Mouse (Mus musculus) stomach, postnatal 0 days (tissue): ENCODE measurements around the gene Pdss2. TPM values are rescaled to one million over a fixed set of nuclear protein-coding genes. Genes with fewer than 3 reads are reported as not detected.

Experiments
- ATAC-seq: fragments of 200-750 bp; cut with Nextera tagmentation; 2 replicates; pipeline ENCODE4 v1.8.0; 2017; ENCODE audit not compliant: low FRiP score, low TSS enrichment
- DNase-seq: peaks from one replicate; pipeline ENCODE4 v3.0.0-alpha.2; 2016; ENCODE audit warnings: low spot score
- H3K27ac ChIP-seq: fragments of 300-500 bp; sonication (generic); replicated peaks from 2 replicates; pipeline ENCODE4 v1.5.1; 2014; ENCODE audit warnings: mild to moderate bottlenecking, control low read depth
- H3K27me3 ChIP-seq: fragments of 300-500 bp; sonication (generic); 2 replicates; pipeline ENCODE4 v1.6.1; 2014; ENCODE audit warnings: low read length; ENCODE audit not compliant: control insufficient read depth, insufficient read depth
- H3K36me3 ChIP-seq: fragments of 300-500 bp; sonication (generic); 2 replicates; pipeline ENCODE4 v1.6.1; 2014; ENCODE audit warnings: low read length, mixed read lengths; ENCODE audit not compliant: control insufficient read depth, insufficient read depth
- H3K4me1 ChIP-seq: fragments of 300-500 bp; sonication (generic); replicated peaks from 2 replicates; pipeline ENCODE4 v1.6.1; 2014; ENCODE audit warnings: antibody characterized with exemption; ENCODE audit not compliant: control insufficient read depth, insufficient read depth
- H3K4me2 ChIP-seq: fragments of 300-500 bp; sonication (generic); replicated peaks from 2 replicates; pipeline ENCODE4 v1.6.1; 2014; ENCODE audit warnings: low read depth, mild to moderate bottlenecking, control low read depth, moderate library complexity
- H3K4me3 ChIP-seq: fragments of 300-500 bp; sonication (generic); 2 replicates; pipeline ENCODE4 v1.5.1; 2014; ENCODE audit warnings: low read depth, low read length, control low read depth
- H3K9ac ChIP-seq: fragments of 300-500 bp; sonication (generic); 2 replicates; pipeline ENCODE4 v1.6.1; 2014; ENCODE audit warnings: mild to moderate bottlenecking, low read length, control low read depth, mixed read lengths
- H3K9me3 ChIP-seq: fragments of 300-500 bp; sonication (generic); 2 replicates; pipeline ENCODE4 v1.6.1; 2016; ENCODE audit warnings: low read length; ENCODE audit not compliant: control insufficient read depth
- CTCF ChIP-seq: IDR thresholded peaks from 2 replicates; pipeline ENCODE4 v1.5.1; 2016; ENCODE audit warnings: antibody characterized with exemption, low read depth, mild to moderate bottlenecking, moderate library complexity
- EP300 ChIP-seq: optimal IDR thresholded peaks from 2 replicates; pipeline ENCODE3; 2016; ENCODE audit warnings: antibody characterized with exemption
- WGBS: fragments of 180-500 bp; shearing (Covaris S2); extraction: QIAGEN DNeasy Blood & Tissue Kit; methylation state at CpG from one replicate; pipeline ENCODE4 v1.1.7; 2014; 5-methylcytosine and 5-hydroxymethylcytosine counted together
- polyA plus RNA-seq: library from polyadenylated mRNA; unstranded; fragments of >200 nt; fragmentation: Nextera tagmentation; extraction: Ambion mirVana; gene quantifications from 2 replicates; pipeline ENCODE4 v1.2.1, GENCODE M21; 2015

The Pdss2 gene
- polyA plus RNA-seq, 1 experiment from 2014 or later: 6.2 TPM

GRCm38 (mm10) chr10:43310781-43311392 lies 89.6 kb downstream of the Pdss2 start:
- Histone ChIP-seq H3K27me3 (no peaks in the 10 kb centered on the region), H3K36me3 (no peaks in the 10 kb centered on the region), H3K4me1 (peaks cover 7% of the 10 kb centered on the region; the same call in 1 of the 2 replicates), H3K27ac (no peak overlapping the region), H3K4me3 (no peak overlapping the region), H3K9me3 (no peaks in the 10 kb centered on the region), H3K9ac (no peak overlapping the region), H3K4me2 (no peak overlapping the region)
- TF ChIP-seq EP300: no peak
- no peak for TF ChIP-seq CTCF
- 33% methylated on average over 10 of the region's 10 CpGs for WGBS
- peak; percentile 50 for DNase-seq
- ATAC-seq: peak; percentile 62

- DNase-seq (no peak), ATAC-seq (no peak)
- H3K4me1 ChIP-seq: peaks cover 7% of the 10 kb centered on the region; the same call in 1 of the 2 replicates
- H3K36me3 ChIP-seq: no peaks in the 10 kb centered on the region
- WGBS: 70% methylated on average over 2 of the region's 2 CpGs
- no peak overlapping the region for H3K4me3 ChIP-seq
- no peak for TF ChIP-seq EP300
- no peak for TF ChIP-seq CTCF
- no peak overlapping the region for H3K9ac ChIP-seq
- H3K4me2 ChIP-seq: no peak overlapping the region
- no peaks in the 10 kb centered on the region for H3K27me3 ChIP-seq
- no peak overlapping the region for H3K27ac ChIP-seq
- H3K9me3 ChIP-seq: no peaks in the 10 kb centered on the region
Observed at GRCm38 (mm10) chr10:43312211-43312610, 90.9 kb downstream of the Pdss2 start.

GRCm38 (mm10) chr10:43312658-43313417 lies 91.6 kb downstream of the Pdss2 start:
- peak; percentile 83 for ATAC-seq
- no peak overlapping the region for H3K4me2 ChIP-seq
- DNase-seq: peak; percentile 53
- 36% methylated on average over 7 of the region's 7 CpGs for WGBS
- peaks cover 7% of the 10 kb centered on the region; the same call in 1 of the 2 replicates for H3K4me1 ChIP-seq
- H3K4me3 ChIP-seq: no peak overlapping the region
- H3K27ac ChIP-seq: no peak overlapping the region
- TF ChIP-seq CTCF: no peak
- TF ChIP-seq EP300: no peak
- no peaks in the 10 kb centered on the region for H3K27me3 ChIP-seq
- H3K36me3 ChIP-seq: no peaks in the 10 kb centered on the region
- no peak overlapping the region for H3K9ac ChIP-seq
- no peaks in the 10 kb centered on the region for H3K9me3 ChIP-seq

- no peak overlapping the region for H3K4me2 ChIP-seq
- H3K9ac ChIP-seq: no peak overlapping the region
Observed at GRCm38 (mm10) chr10:43315228-43315627, 93.9 kb downstream of the Pdss2 start.

DNA sequence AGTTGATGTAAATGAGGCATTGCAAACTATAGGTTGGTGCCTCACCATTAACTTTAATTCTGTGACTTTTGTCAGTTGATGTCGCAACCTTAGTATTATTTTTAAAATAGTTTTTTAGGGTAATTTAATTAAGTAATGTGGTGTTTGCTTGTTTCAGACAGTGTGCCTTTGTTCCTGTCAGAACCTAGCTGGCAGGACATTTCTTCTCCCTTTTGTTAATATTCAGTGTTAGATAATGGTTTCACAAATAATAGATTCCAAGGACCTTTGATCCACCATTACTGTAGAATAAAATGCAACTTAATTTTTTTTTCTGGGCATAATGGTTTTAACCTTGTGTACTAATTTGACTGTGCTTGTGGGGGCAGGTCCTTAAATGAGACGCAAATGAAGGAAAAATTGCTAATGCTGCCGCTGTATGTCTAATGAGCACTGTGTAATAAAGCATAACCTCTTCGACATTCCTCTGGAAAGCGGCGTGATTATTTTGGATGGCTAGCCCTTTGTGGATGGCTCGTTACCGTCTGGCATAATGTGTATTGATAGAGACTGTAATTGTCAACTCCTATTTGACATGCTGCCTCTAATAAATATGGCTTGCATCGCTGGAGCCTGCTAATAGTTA lies 96.2 kb downstream of the Pdss2 start:
- no peak overlapping the region for H3K27ac ChIP-seq
- no peak overlapping the region for H3K4me2 ChIP-seq
- H3K4me1 ChIP-seq: no peaks in the 10 kb centered on the region
- DNase-seq: no peak
- no peak for ATAC-seq
- no peak overlapping the region for H3K9ac ChIP-seq
- H3K4me3 ChIP-seq: no peak overlapping the region
- no peak for TF ChIP-seq EP300
- TF ChIP-seq CTCF: no peak
- no peaks in the 10 kb centered on the region for H3K9me3 ChIP-seq
- WGBS: 90% methylated on average over 9 of the region's 9 CpGs
- H3K36me3 ChIP-seq: no peaks in the 10 kb centered on the region
- no peaks in the 10 kb centered on the region for H3K27me3 ChIP-seq

More at GRCm38 (mm10) chr10:43315228-43315627, 93.9 kb downstream of the Pdss2 start:
- ATAC-seq (no peak), DNase-seq (no peak)
- Histone ChIP-seq H3K36me3 (no peaks in the 10 kb centered on the region), H3K27ac (no peak overlapping the region), H3K27me3 (no peaks in the 10 kb centered on the region), H3K4me1 (peaks cover 7% of the 10 kb centered on the region; the same call in 1 of the 2 replicates), H3K4me3 (no peak overlapping the region), H3K9me3 (no peaks in the 10 kb centered on the region)
- TF ChIP-seq CTCF (peak; percentile 37; the same call in 1 of the 2 replicates), EP300 (no peak)

DNA sequence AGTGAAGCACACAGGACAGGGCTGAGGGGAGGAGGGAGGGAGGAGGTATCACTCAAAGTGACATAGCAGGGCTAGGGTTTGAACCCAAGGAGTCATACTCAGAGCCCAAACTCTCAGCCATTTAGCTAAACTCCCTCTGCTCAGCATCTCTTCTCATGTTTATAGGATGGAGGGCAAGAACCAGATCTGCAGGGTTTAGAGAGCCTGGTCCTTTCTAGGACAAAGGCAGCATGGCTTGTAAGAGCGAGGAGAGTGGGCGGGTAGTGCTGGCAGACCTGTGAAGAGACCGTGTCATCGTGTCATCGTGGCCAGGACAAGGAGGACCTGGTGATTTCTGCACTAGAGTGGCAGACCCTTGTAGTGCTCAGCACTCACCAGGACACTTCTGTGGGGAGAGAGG lies 99.7 kb downstream of the Pdss2 start:
- Histone ChIP-seq H3K27ac (no peak overlapping the region), H3K27me3 (no peaks in the 10 kb centered on the region), H3K4me3 (no peak overlapping the region), H3K9me3 (no peaks in the 10 kb centered on the region), H3K4me2 (no peak overlapping the region), H3K36me3 (no peaks in the 10 kb centered on the region), H3K4me1 (no peaks in the 10 kb centered on the region), H3K9ac (no peak overlapping the region)
- DNase-seq (no peak), ATAC-seq (no peak)
- no peak for TF ChIP-seq EP300
- TF ChIP-seq CTCF: no peak
- WGBS: 86% methylated on average over 5 of the region's 5 CpGs
